ENCODE assay signal across 8 mouse cellular contexts in genomic region chrX:85777141-85777540, GRCm38 (mm10). TPM values are rescaled to one million over a fixed set of nuclear protein-coding genes. Genes with fewer than 3 reads are reported as not detected.
DNase-seq lines count a peak whose midpoint lies in the region; ATAC-seq and TF ChIP-seq lines count a peak whose summit lies in the region.

No protein-coding gene starts in this region.

- WGBS in hindbrain, embryonic 16.5 days = 17% methylated on average over 17 of the region's 17 CpGs
- WGBS in liver, embryonic 11.5 days = 17% methylated on average over 17 of the region's 17 CpGs

- peak; percentile 46 for ATAC-seq in hindbrain, embryonic 16.5 days
- peak; percentile 65 for ATAC-seq in liver, embryonic 11.5 days (replicated peaks; ENCODE audit: low FRiP score)

- H3K9me3 ChIP-seq in erythroblast, embryonic 14.5 days (ENCODE audit: control insufficient read depth, low read length) = peaks cover 7% of the 10 kb centered on the region; the same call in 1 of the 2 replicates
- H3K9me3 ChIP-seq in hindbrain, embryonic 16.5 days (ENCODE audit: control insufficient read depth, low read length) = no peaks in the 10 kb centered on the region
- no peaks in the 10 kb centered on the region for H3K9me3 ChIP-seq in liver, embryonic 11.5 days (ENCODE audit: control insufficient read depth, low read length)

- H3K4me1 ChIP-seq in erythroblast, embryonic 14.5 days (ENCODE audit: control insufficient read depth) = peaks cover 13% of the 10 kb centered on the region
- no peaks in the 10 kb centered on the region for H3K4me1 ChIP-seq in hindbrain, embryonic 16.5 days (ENCODE audit: control insufficient read depth, insufficient read depth, low read depth, low read length)
- no peaks in the 10 kb centered on the region for H3K4me1 ChIP-seq in liver, embryonic 11.5 days (replicated peaks; ENCODE audit: control insufficient read depth, insufficient read depth, low read length)

- DNase-seq in layer of hippocampus, adult 9-10 months (ENCODE audit: low spot score) = peak; percentile 22
- no peak for DNase-seq in layer of hippocampus, adult 11-12 months (ENCODE audit: low spot score)
- DNase-seq in R1 (ENCODE audit: low read depth, low spot score) = peak; percentile 89
- no peak for DNase-seq in liver, embryonic 11.5 days (ENCODE audit: low spot score)
- no peak for DNase-seq in layer of hippocampus, adult 9-11 months

- H3K27me3 ChIP-seq in erythroblast, embryonic 14.5 days (ENCODE audit: control insufficient read depth) = peaks cover 2% of the 10 kb centered on the region; the same call in 1 of the 2 replicates
- no peaks in the 10 kb centered on the region for H3K27me3 ChIP-seq in hindbrain, embryonic 16.5 days (replicated peaks; ENCODE audit: control insufficient read depth, insufficient read depth, low read length)
- no peaks in the 10 kb centered on the region for H3K27me3 ChIP-seq in liver, embryonic 11.5 days (replicated peaks; ENCODE audit: control insufficient read depth, insufficient read depth, low read length)
- no peaks in the 10 kb centered on the region for H3K27me3 ChIP-seq in myocyte (ENCODE audit: control insufficient read depth, insufficient read depth, insufficient read length)

- H3K79me2 ChIP-seq in myocyte (ENCODE audit: control insufficient read depth, insufficient read depth) = no peaks in the 10 kb centered on the region

- H3K4me3 ChIP-seq in erythroblast, embryonic 14.5 days (replicated peaks) = peak overlapping the region; percentile 74
- peak overlapping the region; percentile 55 for H3K4me3 ChIP-seq in hindbrain, embryonic 16.5 days (ENCODE audit: low read length)
- H3K4me3 ChIP-seq in liver, embryonic 11.5 days (ENCODE audit: low read depth, low read length) = peak overlapping the region; percentile 59
- H3K4me3 ChIP-seq in myocyte = peak overlapping the region; percentile 46

- H3K9ac ChIP-seq in hindbrain, embryonic 16.5 days (ENCODE audit: low read depth, low read length) = peak overlapping the region; percentile 71
- H3K9ac ChIP-seq in liver, embryonic 11.5 days (ENCODE audit: low read depth, low read length) = peak overlapping the region; percentile 72

- H3K27ac ChIP-seq in hindbrain, embryonic 16.5 days (ENCODE audit: low read depth, low read length) = peak overlapping the region; percentile 91
- H3K27ac ChIP-seq in liver, embryonic 11.5 days (ENCODE audit: low read depth, low read length) = peak overlapping the region; percentile 87

- H3K36me3 ChIP-seq in erythroblast, embryonic 14.5 days (ENCODE audit: control insufficient read depth) = no peaks in the 10 kb centered on the region
- H3K36me3 ChIP-seq in hindbrain, embryonic 16.5 days (ENCODE audit: control insufficient read depth, insufficient read depth, low read length) = no peaks in the 10 kb centered on the region
- H3K36me3 ChIP-seq in liver, embryonic 11.5 days (ENCODE audit: control insufficient read depth, insufficient read depth, low read length) = no peaks in the 10 kb centered on the region
- H3K36me3 ChIP-seq in myocyte (ENCODE audit: control insufficient read depth, insufficient read depth) = no peaks in the 10 kb centered on the region

- peak overlapping the region; percentile 58 for H3K4me2 ChIP-seq in hindbrain, embryonic 16.5 days (ENCODE audit: low read length)
- H3K4me2 ChIP-seq in liver, embryonic 11.5 days = peak overlapping the region; percentile 57
- H3K4me2 ChIP-seq in myocyte (ENCODE audit: low read depth) = peak overlapping the region; percentile 63

- H3ac ChIP-seq in myocyte (ENCODE audit: control insufficient read depth, insufficient read length) = peak overlapping the region; percentile 1

- TF ChIP-seq POLR2A in myocyte (IDR thresholded peaks at IDR 0.05; ENCODE audit: insufficient read length, low read depth) = no peak

TF ChIP-seq in myocyte, 11 proteins besides CTCF, POLR2A, EP300 and RAD21:
- TF ChIP-seq USF1 (IDR thresholded peaks at IDR 0.05; ENCODE audit: low read depth) (no peak), TCF3 (IDR thresholded peaks at IDR 0.05; ENCODE audit: insufficient read length, low read depth) (no peak), CEBPB (IDR thresholded peaks at IDR 0.05; ENCODE audit: insufficient read depth, poor library complexity, severe bottlenecking) (no peak), POLR2AphosphoS2 (IDR thresholded peaks at IDR 0.05; ENCODE audit: insufficient read length, low read depth) (no peak), SRF (IDR thresholded peaks at IDR 0.05; ENCODE audit: control insufficient read depth, insufficient read length, low read depth) (no peak), E2F4 (IDR thresholded peaks at IDR 0.05; ENCODE audit: insufficient read depth) (no peak), MYOD1 (IDR thresholded peaks at IDR 0.05; ENCODE audit: control insufficient read depth in 1 of 3, insufficient read length in 2 of 3, low read depth in 2 of 3) (no peak), TCF12 (IDR thresholded peaks at IDR 0.05; ENCODE audit: insufficient read depth, poor library complexity, severe bottlenecking) (no peak), MAX (IDR thresholded peaks at IDR 0.05; ENCODE audit: low read depth) (no peak), MYOG (IDR thresholded peaks at IDR 0.05; ENCODE audit: control insufficient read depth in 1 of 3, insufficient read depth in 1 of 3, insufficient read length in 2 of 3, low read depth in 2 of 3) (no peak), REST (IDR thresholded peaks at IDR 0.05; ENCODE audit: insufficient read depth, insufficient read length) (no peak)

RNA-seq across cellular contexts. Expression of gene Gk, which starts 0.5 kb away (rescaled TPM):
- polyA plus RNA-seq in erythroblast, embryonic 14.5 days (2012) = 0.02 TPM in 1 of 2 replicates, not detected in the other
- polyA plus RNA-seq in hindbrain, embryonic 16.5 days (2015; fragmentation: Nextera tagmentation; extraction: Ambion mirVana) = 11.7 and 12.7 TPM in 2 replicates
- polyA plus RNA-seq in liver, embryonic 11.5 days (2014; fragmentation: Nextera tagmentation; extraction: Ambion mirVana) = 6.9 and 7.1 TPM in 2 replicates
- polyA plus RNA-seq in myocyte (2012; fragmentation: generic; extraction: Trizol) = 1.6 TPM

Comparison
In these comparisons a context has a peak if more than half of its experiments do, and no peak if none do; other contexts are left out.
1. DNase-seq: peak in layer of hippocampus, adult 9-10 months (single experiment) and R1 (single experiment); none in layer of hippocampus, adult 11-12 months (single experiment), liver, embryonic 11.5 days (single experiment) and layer of hippocampus, adult 9-11 months (single experiment).
2. Peak in every context shown above with its lines, with median percentiles within 50 percentile points of each other: H3K4me3 ChIP-seq and H3K4me2 ChIP-seq.